ENCODE assay signal across 8 mouse cellular contexts in the genomic region with DNA sequence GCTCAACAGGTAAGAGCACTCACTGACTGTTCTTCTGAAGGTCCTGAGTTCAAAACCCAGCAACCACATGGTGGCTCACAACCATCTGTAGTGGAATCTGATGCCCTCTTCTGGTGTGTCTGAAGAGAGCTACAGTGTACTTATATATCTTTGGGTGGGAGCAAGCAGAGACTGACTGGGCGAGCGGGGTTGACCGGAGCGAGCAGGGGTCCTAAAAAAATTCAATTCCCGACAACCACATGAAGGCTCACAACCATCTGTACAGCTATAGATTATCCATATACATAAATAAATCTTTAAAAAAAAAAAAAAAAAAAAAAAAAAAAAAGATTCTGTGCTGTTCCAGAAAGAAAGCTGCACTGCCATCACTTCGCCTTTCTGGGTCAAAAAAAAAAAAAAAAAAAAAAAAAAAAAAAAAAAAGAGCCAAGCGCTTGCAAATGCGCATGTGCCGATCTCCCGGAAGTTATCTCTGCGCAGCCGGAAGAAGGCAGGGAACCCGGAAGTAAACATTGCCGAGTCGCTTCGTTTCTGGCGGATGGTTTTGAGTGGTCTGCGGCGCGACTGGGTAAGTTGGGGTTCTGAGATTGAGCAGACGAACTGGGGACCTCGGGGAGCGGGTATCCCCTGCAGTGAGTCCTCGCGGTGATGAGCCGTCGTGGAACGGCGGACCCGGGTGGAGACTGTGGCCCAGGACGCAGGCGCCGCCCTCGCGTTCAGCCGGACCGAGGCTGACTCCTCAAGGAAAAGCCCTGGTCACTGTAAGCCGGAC. TPM values are rescaled to one million over a fixed set of nuclear protein-coding genes. Genes with fewer than 3 reads are reported as not detected.
DNase-seq lines count a peak whose midpoint lies in the region; ATAC-seq and TF ChIP-seq lines count a peak whose summit lies in the region.

A gene (plus strand): TSS at position 491 of the 770 bp plus-strand sequence.

- H3K9me3 ChIP-seq in embryonic facial prominence, embryonic 12.5 days: no peaks in the 10 kb centered on the region
- no peaks in the 10 kb centered on the region for H3K9me3 ChIP-seq in limb, embryonic 15.5 days
- no peaks in the 10 kb centered on the region for H3K9me3 ChIP-seq in midbrain, postnatal 0 days (ENCODE audit: low read length)

- H3K27ac ChIP-seq in embryonic facial prominence, embryonic 12.5 days: no peak within 1 kb of the TSS
- H3K27ac ChIP-seq in limb, embryonic 15.5 days: no peak within 1 kb of the TSS
- 0 out of 2 replicates have a peak within 1 kb of the TSS, but pooled peaks have one; percentile 13 for H3K27ac ChIP-seq in midbrain, postnatal 0 days (ENCODE audit: low read depth, low read length)

- H3K9ac ChIP-seq in embryonic facial prominence, embryonic 12.5 days: peak within 1 kb of the TSS; percentile 60
- peak within 1 kb of the TSS; percentile 79 for H3K9ac ChIP-seq in limb, embryonic 15.5 days
- peak within 1 kb of the TSS; percentile 66 for H3K9ac ChIP-seq in midbrain, postnatal 0 days (replicated peaks; ENCODE audit: low read length, poor library complexity, severe bottlenecking)

- peaks cover 9% of the 10 kb centered on the region; the same call in 1 of the 2 replicates for H3K36me3 ChIP-seq in embryonic facial prominence, embryonic 12.5 days
- peaks cover 12% of the 10 kb centered on the region for H3K36me3 ChIP-seq in limb, embryonic 15.5 days
- H3K36me3 ChIP-seq in midbrain, postnatal 0 days (ENCODE audit: insufficient read depth, low read length): peaks cover 11% of the 10 kb centered on the region; the same call in 1 of the 2 replicates

- peaks cover 7% of the 10 kb centered on the region for H3K4me1 ChIP-seq in embryonic facial prominence, embryonic 12.5 days
- H3K4me1 ChIP-seq in limb, embryonic 15.5 days: peaks cover 6% of the 10 kb centered on the region
- H3K4me1 ChIP-seq in midbrain, postnatal 0 days (ENCODE audit: insufficient read depth, low read length): peaks cover 5% of the 10 kb centered on the region; the same call in 1 of the 2 replicates

- peak; percentile 78 to 81 for DNase-seq in B cell, adult 2 months
- DNase-seq in adrenal gland, postnatal 36 days: peak; percentile 73 to 80
- peak; percentile 82 to 84 for DNase-seq in heart, adult 18-20 months
- peak; percentile 62 for DNase-seq in kidney, adult 18-20 months
- DNase-seq in midbrain, postnatal 0 days (ENCODE audit: low spot score): peak; percentile 91
- DNase-seq in spleen, postnatal 14 days (ENCODE audit: low spot score in 2 of 2): peak; percentile 32 to 65

- ATAC-seq in embryonic facial prominence, embryonic 12.5 days (ENCODE audit: insufficient number of reproducible peaks, insufficient read depth, low FRiP score, low TSS enrichment): peak; percentile 69
- peak; percentile 63; the same call in 1 of the 2 replicates for ATAC-seq in limb, embryonic 15.5 days (ENCODE audit: insufficient number of reproducible peaks, low FRiP score, low TSS enrichment, low read depth)
- ATAC-seq in midbrain, postnatal 0 days (ENCODE audit: low FRiP score): peak; percentile 75; the same call in 1 of the 2 replicates

- 8% methylated on average over 38 of the region's 38 CpGs for WGBS in embryonic facial prominence, embryonic 12.5 days
- 8% methylated on average over 38 of the region's 38 CpGs for WGBS in limb, embryonic 15.5 days
- WGBS in midbrain, postnatal 0 days: 8% methylated on average over 38 of the region's 38 CpGs

- H3K27me3 ChIP-seq in embryonic facial prominence, embryonic 12.5 days: no peaks in the 10 kb centered on the region
- H3K27me3 ChIP-seq in limb, embryonic 15.5 days: no peaks in the 10 kb centered on the region
- H3K27me3 ChIP-seq in midbrain, postnatal 0 days (ENCODE audit: insufficient read depth, low read length): no peaks in the 10 kb centered on the region

- H3K4me2 ChIP-seq in embryonic facial prominence, embryonic 12.5 days (replicated peaks): peak within 1 kb of the TSS; percentile 85
- H3K4me2 ChIP-seq in limb, embryonic 15.5 days: peak within 1 kb of the TSS; percentile 56
- peak within 1 kb of the TSS; percentile 64 for H3K4me2 ChIP-seq in midbrain, postnatal 0 days (ENCODE audit: low read depth, low read length, poor library complexity, severe bottlenecking)

- peak; percentile 48 for TF ChIP-seq CTCF in midbrain, postnatal 0 days (IDR thresholded peaks at IDR 0.05)

- peak within 1 kb of the TSS; percentile 72 for H3K4me3 ChIP-seq in embryonic facial prominence, embryonic 12.5 days
- H3K4me3 ChIP-seq in limb, embryonic 15.5 days: peak within 1 kb of the TSS; percentile 86
- peak within 1 kb of the TSS; percentile 77 for H3K4me3 ChIP-seq in midbrain, postnatal 0 days (ENCODE audit: low read depth, low read length)

RNA-seq across cellular contexts. Expression of the gene that starts here (rescaled TPM):
- 10 to 100 TPM; 42.7 to 43.1 TPM for total RNA-seq in adrenal gland, postnatal 36 days (2021)
- polyA plus RNA-seq in embryonic facial prominence, embryonic 12.5 days (2016; fragmentation: Nextera tagmentation; extraction: Ambion mirVana): 60.2 and 63.5 TPM in 2 replicates
- total RNA-seq in heart, adult 18-20 months (2021): 10 to 100 TPM; 30.2 to 34.6 TPM
- polyA plus RNA-seq in limb, embryonic 15.5 days (2015; fragmentation: Nextera tagmentation; extraction: Ambion mirVana): 55.0 and 60.2 TPM in 2 replicates
- 16.5 and 21.3 TPM in 2 replicates for total RNA-seq in midbrain, postnatal 0 days (2014; rRNA removed)
- polyA plus RNA-seq in midbrain, postnatal 0 days (2015; fragmentation: Nextera tagmentation; extraction: Ambion mirVana): 55.4 and 58.3 TPM in 2 replicates
